14 mouse cellular contexts compared by ENCODE assay signal in the genomic region with DNA sequence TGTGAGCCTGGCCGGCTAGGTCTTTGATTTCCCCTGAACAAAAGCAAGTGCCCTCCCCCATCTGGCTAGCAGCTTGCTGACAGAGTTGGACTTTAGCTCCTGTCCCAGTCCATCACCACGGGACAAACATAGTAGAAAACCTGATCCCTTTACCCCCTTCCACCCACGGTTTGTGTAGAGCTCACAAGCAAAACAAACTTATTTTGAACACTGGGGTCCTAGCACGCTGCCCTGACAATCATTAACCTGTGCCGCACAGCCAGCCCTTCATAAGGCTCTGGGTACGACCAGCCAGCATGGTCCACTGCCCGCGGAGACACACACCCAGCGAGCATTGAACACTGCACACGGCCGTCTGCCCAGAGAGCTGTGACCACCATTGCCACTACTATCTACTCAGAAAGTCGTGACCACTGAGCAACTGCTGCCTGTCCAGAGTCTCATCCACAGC. TPM values are rescaled to one million over a fixed set of nuclear protein-coding genes. Genes with fewer than 3 reads are reported as not detected.
DNase-seq lines count a peak whose midpoint lies in the region; ATAC-seq and TF ChIP-seq lines count a peak whose summit lies in the region.
"Had no signal": no experiment of that assay in that cellular context is flagged by ENCODE, and none has a peak within 500 bp of the region (broad histone marks: within the 10 kb centered on the region; RNA-seq: fewer than 3 reads in every experiment).

A gene (plus strand): TSS at position 292 of the 451 bp plus-strand sequence.

- WGBS in hindbrain, embryonic 10.5 days: 45% methylated on average over 12 of the region's 12 CpGs
- 32% methylated on average over 12 of the region's 12 CpGs for WGBS in hindbrain, embryonic 14.5 days
- 45% methylated on average over 12 of the region's 12 CpGs for WGBS in intestine, embryonic 16.5 days
- WGBS in liver, postnatal 0 days (ENCODE audit: insufficient replicate concordance): 40% methylated on average over 12 of the region's 12 CpGs
- 27% methylated on average over 12 of the region's 12 CpGs for whole genome bisulfite sequencing in hindbrain, embryonic 12.5 days

- no peak within 1 kb of the TSS for H3K4me2 ChIP-seq in hindbrain, embryonic 14.5 days (replicated peaks)
- H3K4me2 ChIP-seq in intestine, embryonic 16.5 days (ENCODE audit: low read depth, low read length): no peak within 1 kb of the TSS
- peak within 1 kb of the TSS; percentile 29; the same call in 1 of the 2 replicates for H3K4me2 ChIP-seq in liver, postnatal 0 days (ENCODE audit: low read depth, low read length)
- H3K4me2 ChIP-seq in hindbrain, embryonic 12.5 days (replicated peaks): no peak within 1 kb of the TSS
- H3K4me2 ChIP-seq: hindbrain, embryonic 15.5 days had no signal

- H3K4me3 ChIP-seq in hindbrain, embryonic 10.5 days: no peak within 1 kb of the TSS
- H3K4me3 ChIP-seq in hindbrain, embryonic 14.5 days (replicated peaks; ENCODE audit: low read length): no peak within 1 kb of the TSS
- no peak within 1 kb of the TSS for H3K4me3 ChIP-seq in intestine, embryonic 16.5 days (ENCODE audit: low read length)
- peak within 1 kb of the TSS; percentile 38 for H3K4me3 ChIP-seq in liver, postnatal 0 days (ENCODE audit: low read depth, low read length)
- H3K4me3 ChIP-seq in hindbrain, embryonic 12.5 days: no peak within 1 kb of the TSS
- H3K4me3 ChIP-seq: hindbrain, embryonic 15.5 days; left cerebral cortex, adult 2 months had no signal

- H3K9me3 ChIP-seq in hindbrain, embryonic 10.5 days: no peaks in the 10 kb centered on the region
- H3K9me3 ChIP-seq in hindbrain, embryonic 14.5 days (ENCODE audit: control insufficient read depth, low read length): no peaks in the 10 kb centered on the region
- no peaks in the 10 kb centered on the region for H3K9me3 ChIP-seq in intestine, embryonic 16.5 days (ENCODE audit: control insufficient read depth, low read length)
- H3K9me3 ChIP-seq in liver, postnatal 0 days (ENCODE audit: low read length): no peaks in the 10 kb centered on the region
- H3K9me3 ChIP-seq in hindbrain, embryonic 12.5 days (replicated peaks): no peaks in the 10 kb centered on the region; the same call in 1 of the 2 replicates
- H3K9me3 ChIP-seq: hindbrain, embryonic 15.5 days had no signal

- H3K36me3 ChIP-seq in hindbrain, embryonic 10.5 days: no peaks in the 10 kb centered on the region
- H3K36me3 ChIP-seq in hindbrain, embryonic 14.5 days (replicated peaks; ENCODE audit: control insufficient read depth, insufficient read depth): no peaks in the 10 kb centered on the region
- H3K36me3 ChIP-seq in intestine, embryonic 16.5 days (ENCODE audit: control insufficient read depth, insufficient read depth, low read length): no peaks in the 10 kb centered on the region
- H3K36me3 ChIP-seq in liver, postnatal 0 days (replicated peaks; ENCODE audit: insufficient read depth, low read length): no peaks in the 10 kb centered on the region
- H3K36me3 ChIP-seq in hindbrain, embryonic 12.5 days: no peaks in the 10 kb centered on the region
- H3K36me3 ChIP-seq: hindbrain, embryonic 15.5 days had no signal

- H3K9ac ChIP-seq in hindbrain, embryonic 14.5 days: no peak within 1 kb of the TSS
- no peak within 1 kb of the TSS for H3K9ac ChIP-seq in intestine, embryonic 16.5 days (ENCODE audit: low read depth, low read length)
- H3K9ac ChIP-seq in liver, postnatal 0 days (replicated peaks): peak within 1 kb of the TSS; percentile 68
- no peak within 1 kb of the TSS for H3K9ac ChIP-seq in hindbrain, embryonic 12.5 days
- H3K9ac ChIP-seq: hindbrain, embryonic 15.5 days had no signal

- DNase-seq in hindbrain, embryonic 10.5 days (ENCODE audit: low spot score): no peak
- DNase-seq in hindbrain, embryonic 14.5 days (ENCODE audit: low spot score): no peak
- peak; percentile 77 for DNase-seq in kidney, postnatal 10 days
- peak; percentile 82 for DNase-seq in liver, postnatal 0 days
- no peak for DNase-seq in ovary, postnatal 36 days (ENCODE audit: low spot score)
- DNase-seq in gastrocnemius, adult 18-20 months (ENCODE audit: low spot score): no peak
- DNase-seq: cerebellum, adult 11 months; gastrocnemius, postnatal 25 days; thymus, postnatal 25 days had no signal

- peaks cover 12% of the 10 kb centered on the region for H3K4me1 ChIP-seq in hindbrain, embryonic 10.5 days (replicated peaks)
- H3K4me1 ChIP-seq in hindbrain, embryonic 14.5 days (replicated peaks; ENCODE audit: control insufficient read depth, insufficient read depth, low read length): no peaks in the 10 kb centered on the region
- peaks cover 6% of the 10 kb centered on the region; the same call in 1 of the 2 replicates for H3K4me1 ChIP-seq in intestine, embryonic 16.5 days (ENCODE audit: control insufficient read depth, insufficient read depth, low read length)
- H3K4me1 ChIP-seq in liver, postnatal 0 days (ENCODE audit: insufficient read depth): peaks cover 6% of the 10 kb centered on the region; the same call in 1 of the 2 replicates
- H3K4me1 ChIP-seq in hindbrain, embryonic 12.5 days: no peaks in the 10 kb centered on the region
- H3K4me1 ChIP-seq: hindbrain, embryonic 15.5 days had no signal

- ATAC-seq in hindbrain, embryonic 14.5 days (ENCODE audit: low FRiP score): no peak
- peak; percentile 60 for ATAC-seq in intestine, embryonic 16.5 days
- peak; percentile 38 for ATAC-seq in liver, postnatal 0 days
- ATAC-seq in hindbrain, embryonic 12.5 days (ENCODE audit: low FRiP score): no peak

- peak within 1 kb of the TSS; percentile 23 for H3K27ac ChIP-seq in hindbrain, embryonic 10.5 days
- H3K27ac ChIP-seq in hindbrain, embryonic 14.5 days: no peak within 1 kb of the TSS
- no peak within 1 kb of the TSS for H3K27ac ChIP-seq in intestine, embryonic 16.5 days (ENCODE audit: low read length)
- H3K27ac ChIP-seq in liver, postnatal 0 days (ENCODE audit: low read depth): peak within 1 kb of the TSS; percentile 96
- no peak within 1 kb of the TSS for H3K27ac ChIP-seq in hindbrain, embryonic 12.5 days
- H3K27ac ChIP-seq: hindbrain, embryonic 15.5 days; left cerebral cortex, adult 2 months had no signal

- H3K27me3 ChIP-seq in hindbrain, embryonic 10.5 days (ENCODE audit: insufficient read depth, poor library complexity, severe bottlenecking): no peaks in the 10 kb centered on the region
- no peaks in the 10 kb centered on the region for H3K27me3 ChIP-seq in hindbrain, embryonic 14.5 days (ENCODE audit: control insufficient read depth, insufficient read depth, low read length)
- no peaks in the 10 kb centered on the region for H3K27me3 ChIP-seq in intestine, embryonic 16.5 days (replicated peaks; ENCODE audit: control insufficient read depth, insufficient read depth, low read length)
- no peaks in the 10 kb centered on the region for H3K27me3 ChIP-seq in liver, postnatal 0 days (ENCODE audit: insufficient read depth, low read length)
- H3K27me3 ChIP-seq in hindbrain, embryonic 12.5 days: no peaks in the 10 kb centered on the region
- H3K27me3 ChIP-seq: hindbrain, embryonic 15.5 days had no signal

- TF ChIP-seq CTCF in liver, postnatal 0 days (IDR thresholded peaks at IDR 0.05; ENCODE audit: low read depth): no peak

- peak; percentile 73 for TF ChIP-seq EP300 in liver, postnatal 0 days (IDR thresholded peaks at IDR 0.05; ENCODE audit: low read depth)

RNA-seq across cellular contexts. Expression of the gene that starts here (rescaled TPM):
- polyA plus RNA-seq in hindbrain, embryonic 10.5 days (2016; fragmentation: Nextera tagmentation; extraction: Ambion mirVana): 0.16 TPM in 1 of 2 replicates, not detected in the other
- polyA plus RNA-seq in hindbrain, embryonic 14.5 days (2014; fragmentation: Nextera tagmentation; extraction: Ambion mirVana): not detected in 2 replicates
- 3.3 and 6.4 TPM in 2 replicates for polyA plus RNA-seq in intestine, embryonic 16.5 days (2015; fragmentation: Nextera tagmentation; extraction: Ambion mirVana)
- polyA plus RNA-seq in liver, postnatal 0 days (2015; fragmentation: Nextera tagmentation; extraction: Ambion mirVana): 1,301 and 1,767 TPM in 2 replicates
- total RNA-seq in gastrocnemius, adult 18-20 months (2021): not detected
- polyA plus RNA-seq in hindbrain, embryonic 12.5 days (2016; fragmentation: Nextera tagmentation; extraction: Ambion mirVana): 0.18 and 0.50 TPM in 2 replicates
- total RNA-seq: gastrocnemius, postnatal 25 days; left cerebral cortex, adult 2 months; neutrophil, adult 5-6 weeks had no signal

Comparison
In these comparisons a context has a peak if more than half of its experiments do, and no peak if none do; other contexts are left out.
1. RNA of the gene that starts here (polyA plus RNA-seq): 1,301 to 1,767 TPM in liver, postnatal 0 days; 3.3 to 6.4 TPM in intestine, embryonic 16.5 days, 0.18 to 0.50 TPM in hindbrain, embryonic 12.5 days, 0.16 TPM in hindbrain, embryonic 10.5 days and not detected in hindbrain, embryonic 14.5 days; every median in the first group is over 100 times any median in the second.
2. H3K27ac ChIP-seq: peak in hindbrain, embryonic 10.5 days (single experiment) and liver, postnatal 0 days (single experiment); none in hindbrain, embryonic 14.5 days (single experiment), intestine, embryonic 16.5 days (single experiment) and hindbrain, embryonic 12.5 days (single experiment).
3. DNase-seq: peak in kidney, postnatal 10 days (single experiment) and liver, postnatal 0 days (single experiment); none in hindbrain, embryonic 10.5 days (single experiment), hindbrain, embryonic 14.5 days (single experiment), ovary, postnatal 36 days (single experiment) and gastrocnemius, adult 18-20 months (single experiment).
4. ATAC-seq: peak in intestine, embryonic 16.5 days (single experiment) and liver, postnatal 0 days (single experiment); none in hindbrain, embryonic 14.5 days (single experiment) and hindbrain, embryonic 12.5 days (single experiment).